Mouse (Mus musculus): ENCODE results near the gene Robo1. TPM values are rescaled to one million over a fixed set of nuclear protein-coding genes. Genes with fewer than 3 reads are reported as not detected.
A peak's percentile ranks its signal among the peaks of the same experiment; 100 is the strongest.

Gene Robo1
- polyA plus RNA-seq, 1 experiment from 2014 or later: 6.3 TPM

DNA sequence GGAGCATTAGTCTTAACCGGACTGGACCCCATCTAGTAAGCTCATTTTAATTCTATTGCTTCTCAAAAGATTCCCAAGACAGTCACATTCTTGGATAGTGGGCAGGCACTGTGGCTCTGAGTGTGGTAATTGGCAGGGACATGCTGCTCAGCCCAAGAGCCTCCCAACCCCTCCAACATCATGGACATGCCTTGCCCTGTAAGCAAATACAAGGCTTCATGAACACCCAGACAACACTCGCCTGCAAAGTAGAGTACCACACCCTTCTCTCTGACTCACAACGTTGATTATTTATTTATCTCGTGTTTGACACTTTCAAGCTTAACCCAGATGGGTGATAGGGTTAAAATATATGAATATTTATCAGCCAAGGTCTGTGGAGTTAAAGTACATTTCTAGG is 722.9 kb downstream of the Robo1 start:
- no peak for TF ChIP-seq CTCF (IDR thresholded peaks at IDR 0.05; ENCODE audit: low read depth)
- no peak for TF ChIP-seq EP300 (optimal IDR thresholded peaks at IDR 0.05)
- H3K4me2 ChIP-seq (replicated peaks; ENCODE audit: low read depth): no peak overlapping the region
- no peak overlapping the region for H3K4me3 ChIP-seq (ENCODE audit: low read depth, low read length)
- no peak overlapping the region for H3K9ac ChIP-seq (ENCODE audit: low read length)
- ATAC-seq (ENCODE audit: low FRiP score, low TSS enrichment) (peak; percentile 92), DNase-seq (ENCODE audit: low spot score) (peak; percentile 16)
- WGBS: 42% methylated on average over 4 of the region's 4 CpGs
- no peaks in the 10 kb centered on the region for H3K36me3 ChIP-seq (ENCODE audit: control insufficient read depth, insufficient read depth, low read length)
- H3K27ac ChIP-seq (replicated peaks): no peak overlapping the region
- no peaks in the 10 kb centered on the region for H3K9me3 ChIP-seq (ENCODE audit: control insufficient read depth, low read length)
- no peaks in the 10 kb centered on the region for H3K4me1 ChIP-seq (replicated peaks; ENCODE audit: control insufficient read depth, insufficient read depth)
- H3K27me3 ChIP-seq (ENCODE audit: control insufficient read depth, insufficient read depth, low read length): no peaks in the 10 kb centered on the region

GRCm38 (mm10) chr16:73035210-73035985 is 727.3 kb downstream of the Robo1 start:
- H3K36me3 ChIP-seq (ENCODE audit: control insufficient read depth, insufficient read depth, low read length): 0 out of 2 replicates have a peak, but pooled peaks cover 2% of the 10 kb centered on the region
- H3K4me2 ChIP-seq (replicated peaks; ENCODE audit: low read depth): no peak overlapping the region
- no peaks in the 10 kb centered on the region for H3K9me3 ChIP-seq (ENCODE audit: control insufficient read depth, low read length)
- WGBS: 93% methylated on average over 20 of the region's 20 CpGs
- TF ChIP-seq CTCF (IDR thresholded peaks at IDR 0.05; ENCODE audit: low read depth): no peak
- no peak for TF ChIP-seq EP300 (optimal IDR thresholded peaks at IDR 0.05)
- DNase-seq (ENCODE audit: low spot score) (no peak), ATAC-seq (ENCODE audit: low FRiP score, low TSS enrichment) (no peak)
- no peak overlapping the region for H3K4me3 ChIP-seq (ENCODE audit: low read depth, low read length)
- no peaks in the 10 kb centered on the region for H3K4me1 ChIP-seq (replicated peaks; ENCODE audit: control insufficient read depth, insufficient read depth)
- H3K27ac ChIP-seq (replicated peaks): no peak overlapping the region
- no peaks in the 10 kb centered on the region for H3K27me3 ChIP-seq (ENCODE audit: control insufficient read depth, insufficient read depth, low read length)
- no peak overlapping the region for H3K9ac ChIP-seq (ENCODE audit: low read length)

- Histone ChIP-seq H3K4me2 (replicated peaks; ENCODE audit: low read depth) (no peak overlapping the region), H3K4me3 (ENCODE audit: low read depth, low read length) (no peak overlapping the region), H3K36me3 (ENCODE audit: control insufficient read depth, insufficient read depth, low read length) (0 out of 2 replicates have a peak, but pooled peaks cover 2% of the 10 kb centered on the region), H3K27me3 (ENCODE audit: control insufficient read depth, insufficient read depth, low read length) (no peaks in the 10 kb centered on the region), H3K4me1 (replicated peaks; ENCODE audit: control insufficient read depth, insufficient read depth) (no peaks in the 10 kb centered on the region), H3K9me3 (ENCODE audit: control insufficient read depth, low read length) (no peaks in the 10 kb centered on the region), H3K9ac (ENCODE audit: low read length) (no peak overlapping the region), H3K27ac (replicated peaks) (no peak overlapping the region)
- WGBS: 64% methylated on average over 7 of the region's 7 CpGs
- TF ChIP-seq CTCF (IDR thresholded peaks at IDR 0.05; ENCODE audit: low read depth) (no peak), EP300 (optimal IDR thresholded peaks at IDR 0.05) (no peak)
- DNase-seq (ENCODE audit: low spot score) (no peak), ATAC-seq (ENCODE audit: low FRiP score, low TSS enrichment) (no peak)
Observed at GRCm38 (mm10) chr16:73038552-73038951, 730.4 kb downstream of the Robo1 start.

DNA sequence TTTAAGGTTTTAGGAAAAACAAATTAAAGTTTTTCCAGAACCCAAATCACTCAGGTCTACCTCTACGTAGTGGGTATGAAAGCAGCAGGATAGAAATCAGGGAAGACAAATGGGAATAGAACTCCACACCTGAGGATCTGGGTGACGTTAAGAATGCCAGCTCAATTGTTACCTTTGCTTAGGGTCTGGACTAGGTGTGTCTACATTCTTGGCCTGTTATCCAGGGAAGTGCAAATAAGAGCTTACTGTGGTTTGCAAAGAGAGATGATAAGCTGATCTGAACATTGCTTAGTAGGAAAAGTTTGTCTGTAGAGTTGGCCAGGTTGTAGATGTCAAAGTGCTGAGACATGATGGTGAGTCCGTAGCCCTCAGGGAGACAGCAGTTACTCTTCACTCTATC is 754.4 kb downstream of the Robo1 start:
- 62% methylated on average over 3 of the region's 3 CpGs for WGBS

DNA sequence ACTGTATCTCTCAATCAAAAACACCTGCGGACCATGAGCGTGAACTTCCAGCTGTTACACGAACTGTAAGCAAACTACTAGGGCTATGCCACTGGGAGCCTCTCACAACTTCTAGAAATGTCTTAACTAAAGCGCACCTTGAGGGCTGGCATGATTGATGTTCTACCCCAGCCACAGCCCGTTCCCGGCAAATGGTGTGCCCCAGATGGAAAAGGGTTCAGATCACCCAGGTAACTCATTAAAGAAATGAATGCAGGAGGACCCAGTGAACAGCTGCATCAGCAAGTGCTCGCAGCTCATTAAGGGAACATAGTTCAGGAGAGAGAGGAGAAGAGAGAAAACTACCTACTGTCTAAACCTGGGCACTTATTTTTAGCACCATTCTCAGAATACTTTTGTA is 759.7 kb downstream of the Robo1 start:
- no peak overlapping the region for H3K27ac ChIP-seq (replicated peaks)
- H3K4me1 ChIP-seq (replicated peaks; ENCODE audit: control insufficient read depth, insufficient read depth): no peaks in the 10 kb centered on the region
- H3K27me3 ChIP-seq (ENCODE audit: control insufficient read depth, insufficient read depth, low read length): no peaks in the 10 kb centered on the region
- no peak for TF ChIP-seq EP300 (optimal IDR thresholded peaks at IDR 0.05)
- TF ChIP-seq CTCF (IDR thresholded peaks at IDR 0.05; ENCODE audit: low read depth): no peak
- H3K4me2 ChIP-seq (replicated peaks; ENCODE audit: low read depth): no peak overlapping the region
- H3K9me3 ChIP-seq (ENCODE audit: control insufficient read depth, low read length): no peaks in the 10 kb centered on the region
- H3K4me3 ChIP-seq (ENCODE audit: low read depth, low read length): no peak overlapping the region
- no peak for ATAC-seq (ENCODE audit: low FRiP score, low TSS enrichment)
- 74% methylated on average over 7 of the region's 7 CpGs for WGBS
- no peak overlapping the region for H3K9ac ChIP-seq (ENCODE audit: low read length)
- DNase-seq (ENCODE audit: low spot score): no peak
- H3K36me3 ChIP-seq (ENCODE audit: control insufficient read depth, insufficient read depth, low read length): no peaks in the 10 kb centered on the region

More for the DNA sequence above, 754.4 kb downstream of the Robo1 start:
- TF ChIP-seq CTCF (IDR thresholded peaks at IDR 0.05; ENCODE audit: low read depth): no peak
- Histone ChIP-seq H3K27me3 (ENCODE audit: control insufficient read depth, insufficient read depth, low read length) (no peaks in the 10 kb centered on the region), H3K36me3 (ENCODE audit: control insufficient read depth, insufficient read depth, low read length) (no peaks in the 10 kb centered on the region), H3K9me3 (ENCODE audit: control insufficient read depth, low read length) (no peaks in the 10 kb centered on the region), H3K4me2 (replicated peaks; ENCODE audit: low read depth) (no peak overlapping the region), H3K4me1 (replicated peaks; ENCODE audit: control insufficient read depth, insufficient read depth) (no peaks in the 10 kb centered on the region), H3K9ac (ENCODE audit: low read length) (no peak overlapping the region), H3K27ac (replicated peaks) (no peak overlapping the region), H3K4me3 (ENCODE audit: low read depth, low read length) (no peak overlapping the region)
- DNase-seq (ENCODE audit: low spot score): peak; percentile 16
- peak; percentile 89 for ATAC-seq (ENCODE audit: low FRiP score, low TSS enrichment)

DNA sequence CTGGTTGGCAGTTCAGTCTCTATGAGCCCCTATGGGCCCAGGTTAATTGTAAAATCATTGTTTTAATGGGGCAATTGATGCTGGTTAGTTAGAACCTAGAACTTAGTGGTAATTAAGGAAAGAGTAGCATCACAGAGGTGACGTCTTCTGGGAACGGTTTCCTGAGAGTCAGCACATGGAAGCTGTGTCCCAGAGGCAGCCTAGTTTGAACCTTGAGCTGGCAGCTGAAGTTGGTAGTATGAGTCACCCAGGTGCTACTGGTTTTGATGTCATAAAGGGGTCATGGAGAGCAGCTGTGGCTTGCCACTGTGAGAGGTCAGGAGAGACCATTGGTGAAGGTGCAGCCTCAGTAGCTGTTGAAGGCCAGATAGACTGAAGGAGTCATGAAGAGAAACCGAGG is 763.9 kb downstream of the Robo1 start:
- Histone ChIP-seq H3K4me2 (replicated peaks; ENCODE audit: low read depth) (no peak overlapping the region), H3K9ac (ENCODE audit: low read length) (no peak overlapping the region), H3K4me3 (ENCODE audit: low read depth, low read length) (no peak overlapping the region), H3K9me3 (ENCODE audit: control insufficient read depth, low read length) (no peaks in the 10 kb centered on the region), H3K27me3 (ENCODE audit: control insufficient read depth, insufficient read depth, low read length) (no peaks in the 10 kb centered on the region), H3K36me3 (ENCODE audit: control insufficient read depth, insufficient read depth, low read length) (no peaks in the 10 kb centered on the region), H3K4me1 (replicated peaks; ENCODE audit: control insufficient read depth, insufficient read depth) (no peaks in the 10 kb centered on the region), H3K27ac (replicated peaks) (no peak overlapping the region)
- DNase-seq (ENCODE audit: low spot score) (peak; percentile 17), ATAC-seq (ENCODE audit: low FRiP score, low TSS enrichment) (peak; percentile 72)
- TF ChIP-seq EP300 (optimal IDR thresholded peaks at IDR 0.05) (no peak), CTCF (IDR thresholded peaks at IDR 0.05; ENCODE audit: low read depth) (no peak)
- 90% methylated on average over 3 of the region's 3 CpGs for WGBS
